22 mouse cellular contexts compared by ENCODE assay signal in genomic region chr9:102921791-102922190, GRCm38 (mm10).
DNase-seq lines count a peak whose midpoint lies in the region; ATAC-seq and TF ChIP-seq lines count a peak whose summit lies in the region.
"Had no signal": no experiment of that assay in that cellular context is flagged by ENCODE, and none has a peak within 500 bp of the region (broad histone marks: within the 10 kb centered on the region; RNA-seq: fewer than 3 reads in every experiment).

No protein-coding gene starts in this region.

- WGBS in lung, embryonic 14.5 days: 69% methylated on average over 13 of the region's 13 CpGs
- whole genome bisulfite sequencing in lung, adult 2 months: 69% methylated on average over 13 of the region's 13 CpGs

- TF ChIP-seq CTCF in lung, embryonic 14.5 days (IDR thresholded peaks at IDR 0.05; ENCODE audit: low read depth): no peak
- no peak for TF ChIP-seq CTCF in lung, adult 2 months (IDR thresholded peaks at IDR 0.05; ENCODE audit: insufficient read depth, low read length)

- H3K4me1 ChIP-seq in lung, embryonic 14.5 days (ENCODE audit: insufficient read depth): no peaks in the 10 kb centered on the region
- H3K4me1 ChIP-seq in lung, adult 2 months (ENCODE audit: control insufficient read depth, insufficient read depth, low read length): peaks cover 4% of the 10 kb centered on the region; the same call in 1 of the 2 replicates
- H3K4me1 ChIP-seq: forebrain, embryonic 13.5 days; hindbrain, embryonic 13.5 days had no signal

- H3K9me3 ChIP-seq in lung, embryonic 14.5 days (ENCODE audit: low read depth, low read length): no peaks in the 10 kb centered on the region
- H3K9me3 ChIP-seq: embryonic facial prominence, embryonic 13.5 days; forebrain, embryonic 13.5 days; hindbrain, embryonic 13.5 days had no signal

- H3K9ac ChIP-seq in lung, embryonic 14.5 days: no peak overlapping the region
- H3K9ac ChIP-seq: embryonic facial prominence, embryonic 13.5 days; forebrain, embryonic 13.5 days; hindbrain, embryonic 13.5 days had no signal

- no peak for ATAC-seq in lung, embryonic 14.5 days (ENCODE audit: insufficient read depth)
- ATAC-seq in activated CD4-positive, CD25-positive, alpha-beta regulatory T cell, adult 4 months: no peak
- ATAC-seq: forebrain, embryonic 13.5 days; hindbrain, postnatal 0 days; Patski had no signal

- H3K27ac ChIP-seq in lung, embryonic 14.5 days (ENCODE audit: low read depth): no peak overlapping the region
- H3K27ac ChIP-seq: embryonic facial prominence, embryonic 13.5 days; forebrain, embryonic 13.5 days; heart, adult 2 months; hindbrain, embryonic 13.5 days; hindbrain, postnatal 0 days had no signal

- H3K36me3 ChIP-seq in lung, embryonic 14.5 days (ENCODE audit: insufficient read depth): no peaks in the 10 kb centered on the region

- H3K4me3 ChIP-seq in lung, embryonic 14.5 days (ENCODE audit: low read depth, low read length): no peak overlapping the region
- H3K4me3 ChIP-seq in lung, adult 2 months (replicated peaks; ENCODE audit: extremely low read depth, low read depth, low read length): no peak overlapping the region
- H3K4me3 ChIP-seq: embryonic facial prominence, embryonic 13.5 days; forebrain, embryonic 13.5 days; heart, adult 2 months; hindbrain, embryonic 13.5 days had no signal

- H3K27me3 ChIP-seq in lung, embryonic 14.5 days (ENCODE audit: insufficient read depth, low read length): no peaks in the 10 kb centered on the region
- H3K27me3 ChIP-seq: CH12.LX; embryonic facial prominence, embryonic 13.5 days; forebrain, embryonic 13.5 days; hindbrain, embryonic 13.5 days; Patski had no signal

- H3K4me2 ChIP-seq in lung, embryonic 14.5 days: no peak overlapping the region
- H3K4me2 ChIP-seq: embryonic facial prominence, embryonic 13.5 days; forebrain, embryonic 13.5 days; hindbrain, embryonic 13.5 days had no signal

- peak; percentile 9 for DNase-seq in gastrocnemius, postnatal 25 days
- no peak for DNase-seq in gastrocnemius, postnatal 4 days (ENCODE audit: low spot score in 2 of 2)
- peak; percentile 65 for DNase-seq in lung, embryonic 14.5 days
- DNase-seq in lung, adult 2 months: no peak
- DNase-seq in lung, postnatal 10 days: peak; percentile 53
- peak; percentile 34 for DNase-seq in skeletal muscle tissue, adult 2 months (ENCODE audit: low read depth, low spot score)
- DNase-seq: adrenal gland, adult 2 months; adrenal gland, postnatal 25 days; cerebellum, adult 18-20 months; cerebellum, adult 9-11 months; cerebellum, postnatal 36 days; gastrocnemius, postnatal 14 days; heart, postnatal 10 days; heart, postnatal 4 days had no signal

- TF ChIP-seq POLR2A in lung, adult 2 months (IDR thresholded peaks at IDR 0.05; ENCODE audit: borderline replicate concordance, extremely low read depth, low read depth, low read length): no peak

Comparison
In these comparisons a context has a peak if more than half of its experiments do, and no peak if none do; other contexts are left out.
1. DNase-seq: peak in gastrocnemius, postnatal 25 days (single experiment), lung, embryonic 14.5 days (single experiment), lung, postnatal 10 days (single experiment) and skeletal muscle tissue, adult 2 months (single experiment); none in gastrocnemius, postnatal 4 days (0 of 2) and lung, adult 2 months (single experiment).